Mouse (Mus musculus): Measurements from ENCODE around the gene Lsm4. TPM values are rescaled to one million over a fixed set of nuclear protein-coding genes. Genes with fewer than 3 reads are reported as not detected.

The Lsm4 gene
- 336 and 339 TPM in 2 replicates for polyA plus RNA-seq (2016; fragmentation: Nextera tagmentation; extraction: Ambion mirVana)

DNA sequence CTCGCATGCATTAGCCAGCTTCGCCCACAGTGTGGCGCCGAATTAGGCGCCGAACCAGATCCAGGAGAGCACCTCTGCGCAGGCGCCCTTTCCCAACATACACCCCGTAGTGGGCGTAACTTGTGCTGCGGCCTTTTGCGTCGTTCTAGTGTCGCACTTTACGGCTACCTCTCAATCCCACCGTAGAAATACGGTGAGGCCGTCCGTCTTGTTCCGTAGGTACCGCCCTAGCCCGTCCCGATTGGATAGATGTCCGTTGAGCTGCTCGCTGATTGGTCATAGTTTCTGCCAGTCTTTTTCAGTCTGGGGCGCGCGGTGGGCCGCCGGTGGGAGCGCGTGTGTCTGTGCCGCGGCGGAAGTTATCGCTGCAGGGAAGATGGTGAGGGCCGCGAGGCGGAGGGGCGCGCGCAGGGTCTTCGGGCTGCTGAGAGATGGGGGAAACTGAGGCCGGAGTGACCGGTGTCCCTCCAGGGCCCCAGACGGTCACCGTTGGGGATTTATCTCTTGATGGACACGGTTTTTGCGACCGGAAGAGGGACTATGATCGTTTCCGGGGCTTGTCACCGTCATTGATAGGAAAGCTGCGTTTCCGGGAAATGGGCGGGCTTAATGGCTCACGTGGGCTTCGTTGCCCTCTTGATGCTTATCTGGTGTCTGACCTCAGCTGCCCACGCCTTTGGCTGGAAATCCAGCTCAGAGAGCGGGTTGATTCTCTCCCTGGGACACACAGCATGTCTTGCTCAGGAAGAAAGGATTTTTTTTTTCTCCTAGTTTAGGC, at the start of gene Lsm4:
Gene Lsm4 (plus strand): TSS at position 170 of the 778 bp plus-strand sequence.
- peaks cover 26% of the 10 kb centered on the region for H3K36me3 ChIP-seq (replicated peaks)
- H3K9me3 ChIP-seq: 0 out of 2 replicates have a peak, but pooled peaks cover under 1% of the 10 kb centered on the region
- peak within 1 kb of the TSS; percentile 78 for H3K4me3 ChIP-seq
- peak within 1 kb of the TSS; percentile 98 for H3K27ac ChIP-seq
- DNase-seq (ENCODE audit: extremely low spot score, low spot score): peak; percentile 99
- peaks cover 38% of the 10 kb centered on the region for H3K4me1 ChIP-seq
- WGBS: under 1% methylated on average over 60 of the region's 60 CpGs
- no peaks in the 10 kb centered on the region for H3K27me3 ChIP-seq (ENCODE audit: poor library complexity, severe bottlenecking)

DNA sequence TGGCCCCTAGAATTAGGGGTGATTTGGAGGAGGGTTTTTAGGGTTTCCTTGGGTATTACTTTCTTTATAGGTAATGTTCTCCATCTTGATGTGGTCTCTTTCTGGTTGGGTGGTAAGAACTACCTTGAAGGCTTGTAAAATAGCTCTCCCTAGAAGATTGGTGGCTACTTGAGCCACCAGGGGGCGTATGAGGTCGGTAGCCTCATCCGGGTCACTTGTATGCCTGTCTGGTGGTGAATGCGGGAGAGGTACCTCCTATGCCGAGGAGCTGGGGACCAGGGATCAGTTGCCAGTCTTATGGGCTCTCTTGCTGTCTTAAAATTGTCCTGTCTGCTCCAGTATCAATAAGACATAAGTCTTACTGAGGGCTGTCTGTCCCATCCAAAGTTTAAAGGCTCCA, 47.9 kb upstream of the Lsm4 start:
- H3K9me3 ChIP-seq: no peaks in the 10 kb centered on the region
- H3K4me1 ChIP-seq: peaks cover 26% of the 10 kb centered on the region
- H3K4me3 ChIP-seq: no peak overlapping the region
- peak; percentile 48 for DNase-seq (ENCODE audit: extremely low spot score, low spot score)
- H3K36me3 ChIP-seq (replicated peaks): no peaks in the 10 kb centered on the region
- no peak overlapping the region; the same call in 1 of the 2 replicates for H3K27ac ChIP-seq
- peaks cover 35% of the 10 kb centered on the region for H3K27me3 ChIP-seq (ENCODE audit: poor library complexity, severe bottlenecking)
- 23% methylated on average over 5 of the region's 5 CpGs for WGBS

DNA sequence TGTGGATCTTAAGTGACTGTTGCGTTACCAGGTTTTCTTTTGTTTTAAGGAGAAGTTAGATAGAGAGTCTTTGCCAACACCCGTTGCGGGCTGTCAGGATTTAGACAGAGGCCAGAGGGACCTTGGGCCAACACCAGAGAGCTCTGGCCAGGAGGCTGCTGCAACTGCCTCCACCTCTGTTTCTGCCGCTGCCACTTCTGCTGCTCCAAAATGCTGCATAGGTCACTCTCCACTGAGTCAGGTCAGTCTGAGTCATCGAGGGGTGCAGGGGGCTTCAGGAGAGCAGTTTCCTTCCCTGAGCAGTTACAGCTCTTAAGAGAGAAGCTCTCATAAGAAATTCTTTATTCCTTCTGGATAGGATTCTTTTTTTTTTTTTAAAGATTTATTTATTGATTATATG, 46.0 kb upstream of the Lsm4 start:
- H3K27ac ChIP-seq: no peak overlapping the region
- DNase-seq (ENCODE audit: extremely low spot score, low spot score): no peak
- no peaks in the 10 kb centered on the region for H3K9me3 ChIP-seq
- peaks cover 33% of the 10 kb centered on the region for H3K27me3 ChIP-seq (ENCODE audit: poor library complexity, severe bottlenecking)
- no peak overlapping the region for H3K4me3 ChIP-seq
- peaks cover 35% of the 10 kb centered on the region for H3K4me1 ChIP-seq
- no peaks in the 10 kb centered on the region for H3K36me3 ChIP-seq (replicated peaks)
- whole genome bisulfite sequencing: 94% methylated on average over 5 of the region's 5 CpGs

DNA sequence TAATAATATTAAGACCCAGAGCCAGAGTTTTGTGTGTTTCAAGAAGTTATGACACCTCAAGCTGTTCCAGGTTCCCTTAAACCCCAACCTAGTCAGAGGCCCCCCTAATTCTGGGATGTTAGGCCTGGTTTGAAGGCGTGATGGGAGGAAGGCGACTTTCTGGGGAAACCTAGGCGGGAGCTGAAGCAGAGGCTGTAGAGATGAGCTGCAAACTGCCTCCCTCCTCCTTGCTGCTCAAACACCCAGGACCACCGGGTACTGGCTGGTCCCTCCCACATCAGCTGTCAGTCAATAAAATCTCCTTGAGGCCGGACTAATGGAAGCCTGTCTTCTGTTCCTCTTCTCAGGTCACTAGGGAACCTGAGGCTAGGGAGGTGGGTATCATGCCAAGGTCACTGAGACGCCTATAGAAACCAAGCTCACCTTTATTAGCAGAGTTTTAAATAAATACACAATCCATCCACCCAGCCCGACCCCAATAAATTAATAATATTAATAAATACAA, 44.0 kb upstream of the Lsm4 start:
- peaks cover 41% of the 10 kb centered on the region for H3K4me1 ChIP-seq
- peak overlapping the region; percentile 86; the same call in 1 of the 2 replicates for H3K27ac ChIP-seq
- no peak for DNase-seq (ENCODE audit: extremely low spot score, low spot score)
- peak overlapping the region; percentile 61 for H3K4me3 ChIP-seq
- H3K27me3 ChIP-seq (ENCODE audit: poor library complexity, severe bottlenecking): peaks cover 39% of the 10 kb centered on the region
- WGBS: 64% methylated on average over 7 of the region's 7 CpGs
- H3K9me3 ChIP-seq: no peaks in the 10 kb centered on the region
- H3K36me3 ChIP-seq (replicated peaks): no peaks in the 10 kb centered on the region

DNA sequence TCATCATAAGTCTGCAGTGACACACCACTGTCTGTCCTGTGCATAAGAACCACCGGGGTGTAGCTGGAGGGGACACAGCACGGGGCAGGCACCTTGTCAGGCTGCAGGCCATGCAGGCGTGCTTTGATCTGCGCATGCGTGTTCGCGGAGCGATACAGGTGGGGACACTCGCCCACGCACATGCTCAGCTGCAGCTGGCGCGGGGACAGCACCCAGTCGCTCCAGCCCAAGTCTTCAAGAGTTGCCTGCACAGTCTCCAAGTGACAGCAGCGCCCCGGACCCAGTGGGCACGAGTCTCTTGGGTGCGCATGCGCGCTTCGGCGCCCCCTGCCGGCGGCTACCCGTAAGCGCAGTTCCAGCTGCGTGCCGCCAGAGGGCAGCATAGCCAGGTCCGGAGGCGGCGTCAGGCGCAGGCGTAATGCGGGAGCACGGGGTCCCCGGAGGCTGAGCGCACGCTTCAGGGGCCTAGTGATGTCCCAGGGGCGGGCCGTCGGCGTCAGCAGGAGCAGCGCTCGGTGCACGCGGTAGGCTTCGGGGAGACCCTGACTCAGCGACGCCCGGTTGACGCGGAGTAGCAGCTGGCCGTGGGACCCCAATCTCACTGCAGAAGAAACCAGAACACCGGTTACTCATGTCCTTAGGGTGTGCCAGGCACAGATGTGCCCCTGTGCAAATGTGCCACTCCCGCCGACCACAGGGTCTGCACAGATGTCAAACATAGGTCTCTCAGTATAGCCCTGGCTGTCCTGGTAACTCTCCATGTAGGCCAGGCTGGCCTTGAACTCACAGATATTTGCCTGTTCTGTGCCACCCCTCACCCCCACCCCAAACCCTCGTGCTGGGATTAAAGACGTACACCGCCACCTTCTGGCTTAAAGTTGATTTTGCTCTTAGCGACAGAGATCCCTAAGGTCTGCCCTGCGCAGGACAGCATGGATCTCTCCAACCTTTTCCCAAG, 43.2 kb upstream of the Lsm4 start:
- 1% methylated on average over 60 of the region's 60 CpGs for WGBS
- DNase-seq (ENCODE audit: extremely low spot score, low spot score): peak; percentile 93
- Histone ChIP-seq H3K27me3 (ENCODE audit: poor library complexity, severe bottlenecking) (peaks cover 39% of the 10 kb centered on the region), H3K4me3 (peak overlapping the region; percentile 61), H3K36me3 (replicated peaks) (no peaks in the 10 kb centered on the region), H3K27ac (peak overlapping the region; percentile 86), H3K9me3 (no peaks in the 10 kb centered on the region), H3K4me1 (peaks cover 42% of the 10 kb centered on the region)

DNA sequence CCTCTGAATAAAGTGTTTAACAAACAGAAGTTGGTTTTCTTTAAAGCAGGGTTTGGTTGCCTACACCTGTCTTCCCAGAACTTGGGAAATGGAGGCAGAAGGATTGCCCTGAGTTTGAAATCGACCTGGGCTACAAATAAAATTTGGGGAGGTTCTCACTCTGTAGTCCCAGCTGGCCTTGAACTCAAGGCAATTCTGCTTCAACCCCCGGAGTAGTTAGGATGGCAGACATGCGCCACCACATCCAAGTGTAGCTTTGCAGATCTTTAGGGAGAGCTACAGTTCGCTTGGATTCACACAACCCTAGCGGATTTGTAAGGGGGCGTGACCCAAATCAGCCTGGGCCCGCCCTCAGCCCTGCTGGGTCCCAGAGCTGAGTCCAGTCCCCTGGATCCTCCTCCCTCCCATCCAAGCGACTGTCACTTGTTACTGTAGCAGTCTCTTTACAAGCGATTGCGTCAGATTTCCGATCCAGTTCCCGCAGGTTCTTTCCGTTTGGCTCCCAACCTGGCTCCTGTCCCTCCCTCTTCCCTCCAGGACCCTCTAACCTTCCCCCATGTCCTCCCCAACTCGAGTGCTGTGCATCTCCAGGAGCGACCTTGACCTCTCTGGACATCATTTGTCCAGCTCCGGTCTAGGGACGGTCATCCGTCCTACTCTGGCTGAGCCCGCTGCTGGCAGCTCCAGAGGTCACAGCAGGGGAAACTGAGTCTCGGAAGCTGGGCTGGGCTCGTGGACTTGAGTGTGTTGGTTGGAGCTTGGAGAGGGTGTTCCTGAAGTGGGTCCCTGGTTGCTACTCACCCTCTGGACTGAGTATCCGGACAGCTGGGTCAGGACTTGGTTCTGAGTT, 42.3 kb upstream of the Lsm4 start:
- Histone ChIP-seq H3K36me3 (replicated peaks) (no peaks in the 10 kb centered on the region), H3K4me1 (peaks cover 36% of the 10 kb centered on the region), H3K27ac (peak overlapping the region; percentile 86), H3K4me3 (peak overlapping the region; percentile 61), H3K27me3 (ENCODE audit: poor library complexity, severe bottlenecking) (peaks cover 39% of the 10 kb centered on the region), H3K9me3 (no peaks in the 10 kb centered on the region)
- 13% methylated on average over 22 of the region's 22 CpGs for WGBS
- peak; percentile 48 for DNase-seq (ENCODE audit: extremely low spot score, low spot score)

DNA sequence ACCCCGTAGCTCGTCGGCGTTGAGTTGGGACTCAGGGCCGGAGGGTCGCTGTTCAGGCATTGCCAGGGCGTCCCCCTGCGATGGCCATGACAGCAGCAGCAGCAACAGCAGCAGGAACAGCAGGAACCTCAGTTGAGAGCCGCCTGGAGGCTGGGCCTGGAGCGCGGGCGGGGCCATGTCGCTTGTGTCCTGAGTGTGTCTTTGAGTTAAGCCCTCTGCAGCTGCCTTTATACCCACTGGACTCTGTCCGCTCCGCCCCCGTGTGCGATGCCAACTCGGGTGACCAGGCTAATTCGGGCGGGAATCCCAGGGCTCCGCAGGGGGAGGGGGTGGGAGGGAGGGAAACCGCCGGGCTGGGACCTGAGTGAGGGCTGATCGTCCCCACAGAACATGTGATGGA, 41.6 kb upstream of the Lsm4 start:
- Histone ChIP-seq H3K36me3 (replicated peaks) (no peaks in the 10 kb centered on the region), H3K27ac (0 out of 2 replicates have a peak overlapping the region, but pooled peaks have one; percentile 31), H3K4me3 (peak overlapping the region; percentile 61), H3K9me3 (no peaks in the 10 kb centered on the region), H3K27me3 (ENCODE audit: poor library complexity, severe bottlenecking) (peaks cover 39% of the 10 kb centered on the region), H3K4me1 (peaks cover 39% of the 10 kb centered on the region)
- DNase-seq (ENCODE audit: extremely low spot score, low spot score): no peak
- 19% methylated on average over 24 of the region's 24 CpGs for WGBS

DNA sequence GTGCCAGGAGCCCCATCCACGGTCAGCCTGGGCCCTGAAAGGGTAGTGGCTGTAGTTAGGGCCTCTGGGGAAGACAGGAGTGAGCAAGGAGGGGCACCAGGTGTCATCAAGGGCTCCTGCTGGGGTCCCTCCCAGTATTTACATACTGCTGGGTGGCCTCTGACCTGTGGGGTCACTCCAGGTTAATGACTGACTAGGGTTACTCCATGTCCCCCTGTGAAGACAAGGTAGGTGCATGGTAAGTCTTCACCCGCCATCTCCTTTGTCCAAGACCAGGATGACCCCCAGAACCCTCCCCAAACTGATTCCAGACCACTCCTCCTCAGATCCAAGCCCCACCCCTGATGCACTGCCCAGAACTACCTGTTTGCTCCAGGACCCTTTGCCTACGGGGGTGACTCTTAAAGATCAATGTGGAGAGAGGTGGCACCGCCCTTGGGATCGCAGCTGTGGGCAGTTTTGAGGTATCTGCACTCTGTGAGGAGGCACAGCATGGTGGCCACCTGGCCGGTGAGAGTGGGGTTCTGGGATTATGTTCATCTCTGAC, 40.6 kb upstream of the Lsm4 start, which contains the start of gene Gdf15:
Gene Gdf15 (minus strand): TSS at position 111 of the 547 bp plus-strand sequence.
- DNase-seq (ENCODE audit: extremely low spot score, low spot score): no peak
- Histone ChIP-seq H3K9me3 (no peaks in the 10 kb centered on the region), H3K27me3 (ENCODE audit: poor library complexity, severe bottlenecking) (peaks cover 39% of the 10 kb centered on the region), H3K4me3 (peak within 1 kb of the TSS; percentile 61), H3K4me1 (peaks cover 48% of the 10 kb centered on the region), H3K27ac (0 out of 2 replicates have a peak within 1 kb of the TSS, but pooled peaks have one; percentile 31), H3K36me3 (replicated peaks) (no peaks in the 10 kb centered on the region)
- 76% methylated on average over 6 of the region's 6 CpGs for WGBS

DNA sequence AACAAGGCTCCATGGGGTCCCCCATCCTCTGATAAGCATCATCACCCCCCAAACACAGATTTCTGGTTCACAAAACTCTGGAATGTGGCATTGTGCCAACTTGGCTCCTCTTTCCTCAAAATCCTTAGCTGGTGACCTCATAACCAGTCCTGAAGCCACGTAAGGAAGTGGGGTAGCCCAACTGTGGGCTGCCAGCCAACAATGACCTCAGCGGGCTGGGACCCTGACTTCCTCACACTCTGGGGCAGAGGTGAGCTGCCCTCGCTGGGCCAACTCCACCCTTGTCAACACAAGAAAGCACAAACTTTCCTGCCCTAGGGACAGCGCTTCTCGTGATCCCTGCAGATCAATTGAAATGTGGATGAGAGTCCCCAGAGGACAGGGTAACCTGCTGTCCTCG, 39.0 kb upstream of the Lsm4 start:
- no peak for DNase-seq (ENCODE audit: extremely low spot score, low spot score)
- Histone ChIP-seq H3K27me3 (ENCODE audit: poor library complexity, severe bottlenecking) (peaks cover 34% of the 10 kb centered on the region), H3K4me1 (peaks cover 47% of the 10 kb centered on the region), H3K9me3 (no peaks in the 10 kb centered on the region), H3K27ac (no peak overlapping the region), H3K36me3 (replicated peaks) (no peaks in the 10 kb centered on the region), H3K4me3 (no peak overlapping the region)
- WGBS: 74% methylated on average over 6 of the region's 6 CpGs

DNA sequence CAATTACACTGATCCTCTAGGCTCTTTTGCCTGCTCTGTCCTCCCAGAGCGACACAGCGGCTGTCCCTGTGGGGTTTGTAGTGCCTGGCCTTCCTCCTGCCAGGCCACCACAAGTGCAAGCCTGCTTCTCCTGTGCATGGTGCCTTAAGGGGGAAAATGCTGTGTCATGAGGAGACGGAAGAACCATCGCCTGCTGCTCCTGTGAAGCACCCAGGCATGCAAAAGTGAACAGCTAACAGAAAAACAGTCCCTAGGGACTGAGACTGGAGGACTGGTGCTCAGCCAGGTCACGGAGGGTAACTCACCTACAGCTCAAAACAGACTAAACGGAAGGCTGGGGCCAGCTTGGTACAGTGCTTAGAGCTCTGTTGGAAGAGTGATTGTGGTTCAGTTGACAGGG, 37.5 kb upstream of the Lsm4 start:
- Histone ChIP-seq H3K4me3 (no peak overlapping the region), H3K36me3 (replicated peaks) (no peaks in the 10 kb centered on the region), H3K9me3 (no peaks in the 10 kb centered on the region), H3K27ac (peak overlapping the region; percentile 22), H3K4me1 (peaks cover 32% of the 10 kb centered on the region), H3K27me3 (ENCODE audit: poor library complexity, severe bottlenecking) (peaks cover 32% of the 10 kb centered on the region)
- no peak for DNase-seq (ENCODE audit: extremely low spot score, low spot score)
- 84% methylated on average over 6 of the region's 6 CpGs for WGBS

DNA sequence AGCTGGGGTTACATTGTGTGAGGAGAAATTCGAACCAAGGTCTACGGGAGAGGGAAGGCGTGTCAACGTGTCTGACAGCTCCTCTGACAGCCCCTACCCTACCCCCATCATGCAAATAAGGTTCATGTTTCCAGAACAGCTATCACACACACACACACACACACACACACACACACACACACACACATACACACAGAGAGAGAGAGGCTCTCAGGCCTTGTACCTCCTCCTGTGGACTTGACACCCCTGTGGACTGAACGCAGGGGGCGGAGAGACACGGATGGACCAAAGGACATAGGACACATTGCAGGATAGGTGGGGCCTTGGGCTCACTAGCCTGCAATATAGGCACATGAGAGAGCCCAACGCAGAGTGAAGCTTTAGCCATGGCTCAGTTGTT, 36.2 kb upstream of the Lsm4 start:
- H3K36me3 ChIP-seq (replicated peaks): no peaks in the 10 kb centered on the region
- no peak overlapping the region for H3K4me3 ChIP-seq
- no peak for DNase-seq (ENCODE audit: extremely low spot score, low spot score)
- peaks cover 19% of the 10 kb centered on the region for H3K4me1 ChIP-seq
- 0 out of 2 replicates have a peak overlapping the region, but pooled peaks have one; percentile 42 for H3K27ac ChIP-seq
- 68% methylated on average over 8 of the region's 8 CpGs for WGBS
- H3K27me3 ChIP-seq (ENCODE audit: poor library complexity, severe bottlenecking): peaks cover 19% of the 10 kb centered on the region
- no peaks in the 10 kb centered on the region for H3K9me3 ChIP-seq

Data from forebrain, embryonic 10.5 days (tissue).